ENCODE assay signal across 13 mouse cellular contexts in genomic region chr1:151087811-151088511, GRCm38 (mm10).
DNase-seq lines count a peak whose midpoint lies in the region; ATAC-seq and TF ChIP-seq lines count a peak whose summit lies in the region.
"Had no signal": no experiment of that assay in that cellular context is flagged by ENCODE, and none has a peak within 500 bp of the region (broad histone marks: within the 10 kb centered on the region; RNA-seq: fewer than 3 reads in every experiment).

No protein-coding gene starts in this region.

- ATAC-seq in hindbrain, embryonic 12.5 days (ENCODE audit: low FRiP score): peak; percentile 42; the same call in 1 of the 2 replicates
- no peak for ATAC-seq in hindbrain, embryonic 14.5 days (ENCODE audit: low FRiP score)
- peak; percentile 42; the same call in 1 of the 2 replicates for ATAC-seq in G1E (ENCODE audit: extremely low read depth, insufficient number of reproducible peaks, low FRiP score, poor library complexity, severe bottlenecking)

- H3K9me3 ChIP-seq in hindbrain, embryonic 12.5 days (replicated peaks): peaks cover 4% of the 10 kb centered on the region; the same call in 1 of the 2 replicates
- H3K9me3 ChIP-seq in hindbrain, embryonic 14.5 days (ENCODE audit: control insufficient read depth, low read length): no peaks in the 10 kb centered on the region
- H3K9me3 ChIP-seq in G1E (replicated peaks): peaks cover 8% of the 10 kb centered on the region

- TF ChIP-seq POLR2A in cortical plate, adult 2 months (IDR thresholded peaks at IDR 0.05; ENCODE audit: extremely low read depth, insufficient read depth, low read length): 0 out of 2 replicates have a peak, but pooled peaks have one; percentile 48

- no peak overlapping the region for H3K9ac ChIP-seq in hindbrain, embryonic 12.5 days
- H3K9ac ChIP-seq in hindbrain, embryonic 14.5 days: no peak overlapping the region

- H3K4me1 ChIP-seq in hindbrain, embryonic 12.5 days: peaks cover 12% of the 10 kb centered on the region
- H3K4me1 ChIP-seq in hindbrain, embryonic 14.5 days (replicated peaks; ENCODE audit: control insufficient read depth, insufficient read depth, low read length): no peaks in the 10 kb centered on the region; the same call in 1 of the 2 replicates
- H3K4me1 ChIP-seq in G1E (ENCODE audit: insufficient read depth, low read depth, low read length): peaks cover 87% of the 10 kb centered on the region
- no peaks in the 10 kb centered on the region; the same call in 1 of the 2 replicates for H3K4me1 ChIP-seq in cortical plate, adult 2 months (ENCODE audit: control insufficient read depth, insufficient read depth, low read length)

- DNase-seq in hindbrain, embryonic 14.5 days (ENCODE audit: low spot score): no peak
- no peak for DNase-seq in G1E (ENCODE audit: low spot score)
- DNase-seq in left cerebral cortex, adult 9 months (ENCODE audit: low spot score in 2 of 2): peak; percentile 47 to 71
- no peak for DNase-seq in urinary bladder, postnatal 4 days (ENCODE audit: low spot score in 2 of 2)
- DNase-seq in urinary bladder, adult 18-20 months (ENCODE audit: low spot score in 2 of 2): no peak
- no peak for DNase-seq in spleen, adult 12 weeks (ENCODE audit: low spot score)
- DNase-seq: gastrocnemius, postnatal 25 days; kidney, postnatal 25 days; lung, adult 2 months; thymus, adult 18-20 months had no signal

- no peaks in the 10 kb centered on the region for H3K36me3 ChIP-seq in hindbrain, embryonic 12.5 days
- H3K36me3 ChIP-seq in hindbrain, embryonic 14.5 days (replicated peaks; ENCODE audit: control insufficient read depth, insufficient read depth): no peaks in the 10 kb centered on the region
- no peaks in the 10 kb centered on the region for H3K36me3 ChIP-seq in G1E (replicated peaks)

- H3K4me2 ChIP-seq in hindbrain, embryonic 12.5 days (replicated peaks): no peak overlapping the region
- no peak overlapping the region for H3K4me2 ChIP-seq in hindbrain, embryonic 14.5 days (replicated peaks)

- no peaks in the 10 kb centered on the region for H3K27me3 ChIP-seq in hindbrain, embryonic 12.5 days
- no peaks in the 10 kb centered on the region for H3K27me3 ChIP-seq in hindbrain, embryonic 14.5 days (ENCODE audit: control insufficient read depth, insufficient read depth, low read length)
- no peaks in the 10 kb centered on the region for H3K27me3 ChIP-seq in G1E (ENCODE audit: insufficient read depth, low read length)
- H3K27me3 ChIP-seq: CH12.LX had no signal

- no peak overlapping the region for H3K27ac ChIP-seq in hindbrain, embryonic 12.5 days
- no peak overlapping the region for H3K27ac ChIP-seq in hindbrain, embryonic 14.5 days
- peak overlapping the region; percentile 73 for H3K27ac ChIP-seq in cortical plate, adult 2 months (ENCODE audit: insufficient read depth, low read length)

- WGBS in hindbrain, embryonic 12.5 days: 78% methylated on average over 14 of the region's 14 CpGs
- WGBS in hindbrain, embryonic 14.5 days: 68% methylated on average over 14 of the region's 14 CpGs

- no peak overlapping the region for H3K4me3 ChIP-seq in hindbrain, embryonic 12.5 days
- no peak overlapping the region for H3K4me3 ChIP-seq in hindbrain, embryonic 14.5 days (replicated peaks; ENCODE audit: low read length)
- H3K4me3 ChIP-seq in G1E (ENCODE audit: low read depth, low read length): no peak overlapping the region; the same call in 1 of the 2 replicates
- H3K4me3 ChIP-seq in cortical plate, adult 2 months (ENCODE audit: insufficient read depth, low read length): peak overlapping the region; percentile 19; the same call in 1 of the 2 replicates

- no peak for TF ChIP-seq CTCF in G1E (IDR thresholded peaks at IDR 0.05; ENCODE audit: low read depth, low read length)
- no peak for TF ChIP-seq CTCF in cortical plate, adult 2 months (IDR thresholded peaks at IDR 0.05; ENCODE audit: extremely low read depth, insufficient read depth, low read length)

Comparison
In these comparisons a context has a peak if more than half of its experiments do, and no peak if none do; other contexts are left out.
1. DNase-seq: peak in left cerebral cortex, adult 9 months (2 of 2); none in hindbrain, embryonic 14.5 days (single experiment), G1E (single experiment), urinary bladder, postnatal 4 days (0 of 2), urinary bladder, adult 18-20 months (0 of 2) and spleen, adult 12 weeks (single experiment).